Mouse (Mus musculus) thymus, postnatal 10 days (tissue): ENCODE measurements around the gene D630003M21Rik.

Source experiments
- DNase-seq, 2 experiments: peaks; one replicate each; pipeline ENCODE4 v3.0.0; 2021; ENCODE audit warnings: low spot score in 2 of 2

D630003M21Rik gene

GRCm38 (mm10) chr2:158197971-158198370 is 31.1 kb downstream of the D630003M21Rik start:
- no peak for DNase-seq

DNA sequence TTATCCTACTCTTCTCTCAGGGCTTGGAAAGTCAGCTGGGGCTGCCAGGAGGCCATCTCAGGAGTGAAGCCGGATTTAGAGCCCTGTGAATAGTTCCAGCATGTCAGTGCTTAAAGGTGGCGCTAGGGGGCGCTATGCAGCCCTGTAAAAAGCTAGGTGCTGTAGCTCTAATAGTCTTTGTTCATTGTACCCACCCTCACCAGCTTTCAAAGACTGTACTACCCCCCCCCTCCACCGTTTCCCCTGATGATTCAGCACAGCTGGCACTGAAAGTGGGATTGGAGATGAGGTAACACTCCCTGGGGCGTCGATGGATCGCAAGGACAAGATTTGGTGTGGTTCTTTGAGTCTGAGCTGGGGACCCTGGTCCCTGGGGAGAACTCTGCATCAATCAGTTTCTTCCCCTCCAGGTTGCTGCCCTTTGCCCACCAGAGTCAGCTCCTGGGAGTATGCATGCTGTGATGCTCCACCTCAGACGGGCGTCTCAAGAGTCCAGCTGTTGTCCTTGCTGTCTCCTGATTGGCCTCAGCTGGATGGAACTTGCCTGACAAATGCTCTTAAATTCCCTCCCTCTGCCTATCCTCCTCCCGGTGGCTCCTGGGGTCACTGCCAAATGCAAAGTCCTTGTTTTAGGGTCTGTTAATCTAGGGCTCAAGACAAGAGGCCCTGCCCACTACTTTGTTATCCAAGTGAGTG is 33.9 kb downstream of the D630003M21Rik start:
- DNase-seq = peak in 1 of 2 experiments; percentile 29

- no peak for DNase-seq
Measured at GRCm38 (mm10) chr2:158193611-158194336, 35.2 kb downstream of the D630003M21Rik start.

DNA sequence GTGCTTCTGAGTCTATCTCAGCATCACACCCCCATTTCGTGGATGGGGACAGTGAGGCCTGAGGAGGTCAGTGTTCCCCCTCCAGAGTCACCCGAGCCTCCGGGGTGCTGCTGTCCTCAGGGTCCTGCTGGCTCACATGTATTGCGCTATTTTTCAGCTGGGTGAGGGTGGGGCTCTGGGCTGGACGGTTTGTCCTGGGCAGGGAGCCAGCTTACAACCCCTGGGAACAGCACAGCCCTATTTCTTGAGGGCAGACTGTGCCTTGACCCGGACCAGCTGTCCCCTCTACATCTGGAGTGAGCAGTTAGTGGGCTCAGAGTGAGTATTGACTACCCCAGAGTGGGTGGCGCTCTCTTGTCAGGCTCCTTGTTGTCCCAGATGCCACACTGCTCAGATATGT is 37.9 kb downstream of the D630003M21Rik start:
- DNase-seq = no peak

- no peak for DNase-seq
Measured at GRCm38 (mm10) chr2:158189451-158189850, 39.6 kb downstream of the D630003M21Rik start.

- DNase-seq = no peak
Measured at GRCm38 (mm10) chr2:158186206-158186871, 42.7 kb downstream of the D630003M21Rik start.

- DNase-seq = no peak
Measured at GRCm38 (mm10) chr2:158183266-158183665, 45.8 kb downstream of the D630003M21Rik start.

- no peak for DNase-seq
Measured at GRCm38 (mm10) chr2:158181932-158182331, 47.1 kb downstream of the D630003M21Rik start.

GRCm38 (mm10) chr2:158180797-158181196 is 48.2 kb downstream of the D630003M21Rik start:
- peak in 1 of 2 experiments; percentile 73 for DNase-seq

- DNase-seq = no peak
Measured at GRCm38 (mm10) chr2:158179370-158180111, 49.5 kb downstream of the D630003M21Rik start.

- DNase-seq = peak; percentile 31 to 55
Measured at GRCm38 (mm10) chr2:158178696-158179369, 50.2 kb downstream of the D630003M21Rik start.

DNA sequence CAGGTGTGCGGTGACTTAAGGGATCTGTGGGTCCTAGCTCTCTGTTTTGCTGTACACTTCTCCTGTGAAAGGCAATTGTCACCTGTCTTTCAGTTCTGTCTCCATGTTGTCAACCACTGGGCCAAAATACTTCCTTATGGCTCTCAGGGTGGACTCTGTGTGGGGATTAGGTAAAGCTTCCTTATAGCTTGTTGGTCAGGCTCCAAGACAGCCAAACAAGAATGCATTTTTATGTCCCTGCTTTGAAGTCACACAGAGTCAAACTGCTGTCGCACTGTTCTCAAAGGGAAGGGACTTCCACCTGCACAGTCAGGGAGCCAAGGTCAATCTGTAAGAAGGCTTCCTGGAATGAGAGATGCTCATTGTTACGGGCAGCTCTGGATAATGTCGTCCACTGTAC is 50.9 kb downstream of the D630003M21Rik start:
- no peak for DNase-seq

DNA sequence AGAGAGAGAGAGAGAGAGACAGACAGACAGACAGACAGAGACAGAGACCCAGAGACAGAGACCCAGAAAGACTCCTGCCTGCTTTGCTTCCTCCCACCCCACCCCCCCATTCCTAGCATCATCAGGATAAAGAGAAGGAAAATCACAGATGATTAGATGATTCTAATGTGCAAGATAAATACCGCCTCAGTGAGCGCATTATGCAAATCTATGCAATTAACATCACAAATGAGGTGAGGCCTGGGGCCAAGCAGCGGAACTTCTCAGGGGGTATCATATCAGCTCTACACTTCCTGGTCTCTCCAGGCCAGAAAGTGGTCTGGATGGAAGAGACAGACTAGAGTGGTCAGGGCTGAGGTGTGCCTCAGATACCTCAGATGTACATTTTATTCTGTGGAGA is 51.4 kb downstream of the D630003M21Rik start:
- DNase-seq = no peak

DNA sequence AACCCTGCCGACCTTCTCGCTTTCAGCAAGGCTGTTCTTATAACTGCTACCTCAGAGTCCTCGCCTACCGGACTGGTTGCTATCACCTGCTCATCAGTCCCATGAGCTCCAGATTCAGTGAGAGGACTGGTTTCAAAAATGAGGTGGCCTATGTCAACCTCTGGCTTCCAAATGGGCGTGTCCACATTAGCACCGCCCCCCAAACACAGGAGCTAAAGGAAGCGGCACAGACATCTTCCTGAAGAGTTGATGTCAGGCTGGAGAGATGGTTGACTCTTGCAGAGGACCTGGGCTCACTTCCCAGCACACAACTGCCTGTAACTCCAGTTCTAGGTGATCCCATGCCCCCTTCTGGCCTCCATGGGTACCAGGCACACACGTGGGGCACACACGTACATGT is 52.3 kb downstream of the D630003M21Rik start:
- DNase-seq = no peak

GRCm38 (mm10) chr2:158175433-158175832 is 53.6 kb downstream of the D630003M21Rik start:
- DNase-seq = no peak

- no peak for DNase-seq
Measured at GRCm38 (mm10) chr2:158174958-158175357, 54.1 kb downstream of the D630003M21Rik start.

GRCm38 (mm10) chr2:158174438-158174837 is 54.6 kb downstream of the D630003M21Rik start:
- no peak for DNase-seq

GRCm38 (mm10) chr2:158170394-158170793 is 58.6 kb downstream of the D630003M21Rik start:
- DNase-seq = no peak

DNA sequence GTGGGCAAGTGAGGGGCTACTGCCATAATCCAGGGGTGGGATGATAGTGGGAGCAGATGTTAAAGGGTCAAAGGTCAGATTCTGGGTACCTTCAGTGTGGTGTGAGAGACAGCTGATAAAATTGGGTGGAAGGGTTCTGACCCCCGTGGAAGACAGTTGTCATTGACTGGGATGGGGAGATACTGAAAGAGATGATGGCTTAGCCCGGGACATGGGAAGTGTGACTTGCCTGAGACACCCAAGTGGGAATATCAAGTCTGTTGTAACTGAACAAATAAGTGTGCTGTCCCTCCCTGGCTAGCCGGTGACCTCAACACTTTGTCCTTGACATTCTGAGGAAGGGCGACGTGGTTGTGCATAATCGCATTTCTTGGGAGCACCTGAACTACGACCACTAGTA is 59.3 kb downstream of the D630003M21Rik start:
- DNase-seq = no peak

GRCm38 (mm10) chr2:158169351-158169750 is 59.7 kb downstream of the D630003M21Rik start:
- DNase-seq = no peak

DNA sequence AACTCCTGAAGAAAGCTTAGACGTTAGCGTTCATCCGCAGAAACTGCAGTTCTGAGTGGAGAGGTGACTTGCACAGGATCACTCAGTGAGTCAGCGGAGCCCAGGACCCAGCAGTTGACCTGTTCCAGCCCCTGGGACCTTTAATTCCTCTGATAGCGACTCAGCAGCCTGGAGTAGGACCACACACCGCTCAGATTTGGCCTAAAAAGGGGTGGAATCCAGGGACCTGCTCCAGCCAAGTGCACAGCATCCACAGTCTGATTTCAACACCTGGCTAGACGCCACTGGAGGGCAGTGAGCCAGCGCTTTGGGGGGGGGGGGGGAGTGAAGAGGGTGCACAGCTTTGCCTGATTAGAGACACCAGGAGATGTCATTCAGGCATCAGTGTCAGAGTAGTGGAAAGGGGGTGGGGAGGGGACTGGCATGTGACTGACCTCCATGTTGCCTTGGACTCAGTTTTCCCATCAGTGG is 60.2 kb downstream of the D630003M21Rik start:
- DNase-seq = no peak
